In genomic region chr4:151934215-151934572, GRCm38 (mm10) we compare ENCODE assay signal across 8 mouse cellular contexts. TPM values are rescaled to one million over a fixed set of nuclear protein-coding genes. Genes with fewer than 3 reads are reported as not detected.
DNase-seq lines count a peak whose midpoint lies in the region; ATAC-seq and TF ChIP-seq lines count a peak whose summit lies in the region.

No protein-coding gene starts in this region.

- TF ChIP-seq CTCF in spleen, adult 2 months (IDR thresholded peaks at IDR 0.05; ENCODE audit: extremely low read depth, insufficient read depth, insufficient read length, insufficient replicate concordance): no peak
- no peak for TF ChIP-seq CTCF in bone marrow macrophage, adult 2 months (IDR thresholded peaks at IDR 0.05; ENCODE audit: low read depth, low read length)

- no peak overlapping the region for H3K27ac ChIP-seq in spleen, adult 2 months (ENCODE audit: insufficient read depth, low read length)
- no peak overlapping the region for H3K27ac ChIP-seq in bone marrow macrophage, adult 2 months (ENCODE audit: insufficient read depth, low read depth, low read length)
- no peak overlapping the region for H3K27ac ChIP-seq in hindbrain, embryonic 11.5 days (ENCODE audit: low read depth, low read length)

- peak overlapping the region; percentile 96 for H3K4me2 ChIP-seq in hindbrain, embryonic 11.5 days (replicated peaks; ENCODE audit: low read depth, low read length)

- TF ChIP-seq POLR2A in spleen, adult 2 months (IDR thresholded peaks at IDR 0.05; ENCODE audit: low read depth, low read length): no peak
- TF ChIP-seq POLR2A in bone marrow macrophage, adult 2 months (IDR thresholded peaks at IDR 0.05; ENCODE audit: borderline replicate concordance, low read depth, low read length): no peak

- H3K4me1 ChIP-seq in spleen, adult 2 months (ENCODE audit: control insufficient read depth, insufficient read depth, insufficient read length): no peaks in the 10 kb centered on the region; the same call in none of the 2 replicates
- peaks cover 18% of the 10 kb centered on the region for H3K4me1 ChIP-seq in bone marrow macrophage, adult 2 months (ENCODE audit: control insufficient read depth, insufficient read depth, low read length)
- peaks cover 3% of the 10 kb centered on the region; the same call in 1 of the 2 replicates for H3K4me1 ChIP-seq in hindbrain, embryonic 11.5 days (replicated peaks; ENCODE audit: control insufficient read depth, insufficient read depth, low read length)
- peaks cover 49% of the 10 kb centered on the region for H3K4me1 ChIP-seq in megakaryocyte, embryonic 14.5 days

- under 1% methylated on average over 23 of the region's 23 CpGs for WGBS in spleen, adult 2 months
- WGBS in hindbrain, embryonic 11.5 days: 2% methylated on average over 23 of the region's 23 CpGs

- no peak for ATAC-seq in hindbrain, embryonic 11.5 days (ENCODE audit: low FRiP score)

- no peak for DNase-seq in spleen, adult 2 months (ENCODE audit: low read depth in 1 of 2, low spot score in 2 of 2)
- no peak for DNase-seq in spleen, adult 12 weeks (ENCODE audit: low spot score)
- DNase-seq in hindbrain, embryonic 11.5 days (ENCODE audit: low spot score): no peak
- DNase-seq in T-cell, adult 2 months (ENCODE audit: low spot score): no peak
- no peak for DNase-seq in urinary bladder, adult 2 months (ENCODE audit: low spot score)
- no peak for DNase-seq in right cerebral cortex, postnatal 10 days (ENCODE audit: low spot score in 2 of 2)

- no peaks in the 10 kb centered on the region for H3K36me3 ChIP-seq in spleen, adult 2 months (ENCODE audit: control insufficient read depth, insufficient read depth, low read length)
- H3K36me3 ChIP-seq in hindbrain, embryonic 11.5 days (ENCODE audit: control insufficient read depth, insufficient read depth, low read length): no peaks in the 10 kb centered on the region
- H3K36me3 ChIP-seq in megakaryocyte, embryonic 14.5 days (replicated peaks; ENCODE audit: low read length): peaks cover 27% of the 10 kb centered on the region

- peak overlapping the region; percentile 96 for H3K9ac ChIP-seq in hindbrain, embryonic 11.5 days (ENCODE audit: low read depth, low read length)

- H3K4me3 ChIP-seq in spleen, adult 2 months (ENCODE audit: extremely low read depth, insufficient read depth, insufficient read length): peak overlapping the region; percentile 94
- H3K4me3 ChIP-seq in bone marrow macrophage, adult 2 months (ENCODE audit: insufficient read depth, low read length): peak overlapping the region; percentile 69
- H3K4me3 ChIP-seq in hindbrain, embryonic 11.5 days (ENCODE audit: low read depth, low read length): peak overlapping the region; percentile 100
- peak overlapping the region; percentile 100 for H3K4me3 ChIP-seq in megakaryocyte, embryonic 14.5 days (replicated peaks)

- no peaks in the 10 kb centered on the region for H3K27me3 ChIP-seq in spleen, adult 2 months (ENCODE audit: control insufficient read depth, insufficient read depth, low read length)
- no peaks in the 10 kb centered on the region for H3K27me3 ChIP-seq in hindbrain, embryonic 11.5 days (ENCODE audit: control insufficient read depth, insufficient read depth, low read length)
- H3K27me3 ChIP-seq in megakaryocyte, embryonic 14.5 days (replicated peaks): no peaks in the 10 kb centered on the region

- H3K9me3 ChIP-seq in hindbrain, embryonic 11.5 days (ENCODE audit: control insufficient read depth, low read length): no peaks in the 10 kb centered on the region
- H3K9me3 ChIP-seq in megakaryocyte, embryonic 14.5 days: peaks cover 3% of the 10 kb centered on the region; the same call in 1 of the 2 replicates

RNA-seq across cellular contexts. Expression of gene Dnajc11, which starts 0.7 kb away (rescaled TPM):
- 31.6 and 40.9 TPM in 2 replicates for polyA plus RNA-seq in spleen, adult 2 months (2012; rRNA removed)
- 42.0 and 43.3 TPM in 2 replicates for polyA plus RNA-seq in bone marrow macrophage, adult 2 months (2012; ENCODE audit: insufficient read depth, insufficient read length, missing spikeins)
- polyA plus RNA-seq in hindbrain, embryonic 11.5 days (2014; fragmentation: Nextera tagmentation; extraction: Ambion mirVana): 73.8 and 80.1 TPM in 2 replicates
- 22.6 and 28.7 TPM in 2 replicates for polyA plus RNA-seq in megakaryocyte, embryonic 14.5 days (2012; ENCODE audit: insufficient read depth, low replicate concordance)
- polyA plus RNA-seq in urinary bladder, adult 2 months (2012; rRNA removed): 33.6 and 35.7 TPM in 2 replicates

RNA-seq across cellular contexts. Expression of gene Thap3, which starts 54.6 kb away (rescaled TPM):
- polyA plus RNA-seq in spleen, adult 2 months (2012; rRNA removed): 46.2 and 53.0 TPM in 2 replicates
- 29.8 and 33.7 TPM in 2 replicates for polyA plus RNA-seq in bone marrow macrophage, adult 2 months (2012; ENCODE audit: insufficient read depth, insufficient read length, missing spikeins)
- polyA plus RNA-seq in hindbrain, embryonic 11.5 days (2014; fragmentation: Nextera tagmentation; extraction: Ambion mirVana): 20.0 and 20.4 TPM in 2 replicates
- 27.3 and 48.0 TPM in 2 replicates for polyA plus RNA-seq in megakaryocyte, embryonic 14.5 days (2012; ENCODE audit: insufficient read depth, low replicate concordance)
- 53.1 and 55.1 TPM in 2 replicates for polyA plus RNA-seq in urinary bladder, adult 2 months (2012; rRNA removed)
